Mouse (Mus musculus): ENCODE measurements around the gene Chil5. TPM values are rescaled to one million over a fixed set of nuclear protein-coding genes. Genes with fewer than 3 reads are reported as not detected.
"Not testable (repeated sequence)": the region's sequence is repeated elsewhere in the genome, so short reads cannot be mapped to it uniquely, and the experiment has no call there.

Chil5 gene
- 0.17 TPM in 1 of 2 replicates, not detected in the other for polyA plus RNA-seq (2015; fragmentation: Nextera tagmentation; extraction: Ambion mirVana)

DNA sequence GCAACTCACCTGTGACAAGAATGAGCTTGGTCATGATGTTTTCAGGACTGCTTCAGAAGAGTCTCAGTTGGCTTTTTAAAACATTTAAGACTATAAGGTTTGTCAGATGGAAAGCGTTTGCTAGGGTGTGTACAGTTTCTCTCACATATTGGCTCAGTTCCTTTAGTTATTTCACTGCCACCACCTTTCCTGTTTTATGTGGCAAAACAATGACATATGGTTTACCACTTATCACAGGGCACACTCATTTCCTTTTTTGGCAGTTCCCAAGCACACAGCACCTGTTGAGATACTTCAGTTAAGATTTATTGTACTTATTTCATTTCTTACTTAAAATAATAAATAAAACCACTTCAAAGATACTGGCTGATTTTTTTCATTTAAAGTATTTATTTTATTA is at the start of gene Chil5:
Chil5 (minus strand) TSS at position 34 of the 400 bp plus-strand sequence.
- H3K36me3 ChIP-seq (ENCODE audit: control insufficient read depth, insufficient read depth, low read length), result no peaks in the 10 kb centered on the region
- H3K27ac ChIP-seq (replicated peaks), result no peak within 1 kb of the TSS
- TF ChIP-seq EP300 (optimal IDR thresholded peaks at IDR 0.05) (no peak), CTCF (IDR thresholded peaks at IDR 0.05; ENCODE audit: low read depth) (no peak)
- H3K4me1 ChIP-seq (replicated peaks; ENCODE audit: control insufficient read depth, insufficient read depth), result no peaks in the 10 kb centered on the region
- no peak within 1 kb of the TSS for H3K4me2 ChIP-seq (replicated peaks; ENCODE audit: low read depth)
- no peak for ATAC-seq (ENCODE audit: low FRiP score, low TSS enrichment)
- no peaks in the 10 kb centered on the region for H3K9me3 ChIP-seq (ENCODE audit: control insufficient read depth, low read length)
- H3K27me3 ChIP-seq (ENCODE audit: control insufficient read depth, insufficient read depth, low read length), result no peaks in the 10 kb centered on the region
- 77% methylated on average over 1 of the region's 1 CpGs for WGBS
- DNase-seq (ENCODE audit: low spot score), result no peak
- no peak within 1 kb of the TSS for H3K4me3 ChIP-seq (ENCODE audit: low read depth, low read length)
- H3K9ac ChIP-seq (ENCODE audit: low read length), result no peak within 1 kb of the TSS

DNA sequence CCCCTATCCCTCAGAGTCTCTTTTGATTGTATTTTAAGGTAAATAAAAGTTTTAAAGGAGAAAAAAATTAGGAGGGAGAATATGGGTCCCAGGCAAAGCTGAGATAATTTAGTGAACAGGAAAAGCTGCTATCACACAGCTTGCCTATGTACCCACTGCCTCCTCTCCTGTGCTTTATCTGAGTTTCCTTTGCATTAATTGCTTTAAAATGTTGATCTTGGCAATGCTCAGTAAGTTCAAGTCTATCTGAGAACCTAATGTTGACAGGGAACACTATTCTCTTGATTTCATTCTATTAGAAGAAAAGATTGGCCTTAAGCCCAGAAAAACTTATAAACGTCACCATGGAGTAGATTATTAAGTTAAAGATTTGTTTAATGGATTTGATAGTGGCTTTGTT is 42.2 kb upstream of the Chil5 start:
- DNase-seq (ENCODE audit: low spot score) (no peak), ATAC-seq (ENCODE audit: low FRiP score, low TSS enrichment) (peak; percentile 76; the same call in 1 of the 2 replicates)
- WGBS, result 18% methylated on average over 1 of the region's 1 CpGs

DNA sequence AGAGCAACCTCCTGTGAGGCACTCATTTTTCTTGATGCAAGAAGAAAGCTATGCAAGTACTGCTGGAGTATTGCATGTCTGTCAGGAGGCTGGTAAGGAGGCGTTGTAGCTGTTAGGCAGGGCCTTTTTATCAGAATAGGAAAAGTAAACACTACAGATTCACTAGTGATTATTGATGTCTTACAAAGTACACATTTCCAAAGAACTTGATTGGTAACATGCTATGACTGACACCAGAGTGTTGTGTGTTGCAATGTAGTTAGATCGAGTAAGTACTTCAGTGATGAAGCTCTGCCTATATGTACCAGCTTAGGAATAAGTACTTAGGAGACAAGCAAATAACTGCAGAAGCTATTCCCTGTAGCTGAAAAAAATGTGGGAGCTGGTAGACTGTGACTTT is 38.4 kb upstream of the Chil5 start:
- DNase-seq (ENCODE audit: low spot score) (no peak), ATAC-seq (ENCODE audit: low FRiP score, low TSS enrichment) (no peak)
- H3K27me3 ChIP-seq (ENCODE audit: control insufficient read depth, insufficient read depth, low read length), result no peaks in the 10 kb centered on the region
- TF ChIP-seq CTCF (IDR thresholded peaks at IDR 0.05; ENCODE audit: low read depth) (no peak), EP300 (optimal IDR thresholded peaks at IDR 0.05) (no peak)
- H3K9ac ChIP-seq (ENCODE audit: low read length), result no peak overlapping the region
- 65% methylated on average over 2 of the region's 2 CpGs for WGBS
- no peak overlapping the region for H3K4me3 ChIP-seq (ENCODE audit: low read depth, low read length)
- no peaks in the 10 kb centered on the region for H3K9me3 ChIP-seq (ENCODE audit: control insufficient read depth, low read length)
- no peak overlapping the region for H3K27ac ChIP-seq (replicated peaks)
- H3K4me2 ChIP-seq (replicated peaks; ENCODE audit: low read depth), result no peak overlapping the region
- no peaks in the 10 kb centered on the region for H3K4me1 ChIP-seq (replicated peaks; ENCODE audit: control insufficient read depth, insufficient read depth)
- no peaks in the 10 kb centered on the region for H3K36me3 ChIP-seq (ENCODE audit: control insufficient read depth, insufficient read depth, low read length)

More for the DNA sequence above, 42.2 kb upstream of the Chil5 start:
- no peaks in the 10 kb centered on the region for H3K27me3 ChIP-seq (ENCODE audit: control insufficient read depth, insufficient read depth, low read length)
- no peak for TF ChIP-seq CTCF (IDR thresholded peaks at IDR 0.05; ENCODE audit: low read depth)
- no peak for TF ChIP-seq EP300 (optimal IDR thresholded peaks at IDR 0.05)
- no peaks in the 10 kb centered on the region for H3K4me1 ChIP-seq (replicated peaks; ENCODE audit: control insufficient read depth, insufficient read depth)
- H3K9ac ChIP-seq (ENCODE audit: low read length), result no peak overlapping the region
- no peaks in the 10 kb centered on the region for H3K9me3 ChIP-seq (ENCODE audit: control insufficient read depth, low read length)
- H3K4me2 ChIP-seq (replicated peaks; ENCODE audit: low read depth), result no peak overlapping the region
- H3K27ac ChIP-seq (replicated peaks), result no peak overlapping the region
- H3K36me3 ChIP-seq (ENCODE audit: control insufficient read depth, insufficient read depth, low read length), result no peaks in the 10 kb centered on the region
- no peak overlapping the region for H3K4me3 ChIP-seq (ENCODE audit: low read depth, low read length)

DNA sequence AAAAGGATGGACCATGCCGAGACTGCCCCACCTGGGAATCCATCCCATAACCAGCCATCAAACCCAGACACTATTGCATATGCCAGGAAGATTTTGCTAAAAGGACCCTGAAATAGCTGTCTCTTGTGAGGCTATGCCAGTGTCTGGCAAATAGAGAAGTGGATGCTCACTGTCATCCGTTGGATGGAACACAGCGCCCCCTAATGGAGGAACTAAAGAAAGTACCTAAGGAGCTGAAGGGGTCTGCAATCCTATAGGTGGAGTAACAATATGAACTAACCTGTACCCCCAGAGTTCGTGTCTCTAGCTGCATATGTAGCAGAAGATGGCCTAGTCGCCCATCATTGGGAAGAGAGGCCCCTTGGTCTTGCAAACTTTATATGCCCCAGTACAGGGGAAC is 35.1 kb upstream of the Chil5 start:
- not testable (repeated sequence) for H3K4me2 ChIP-seq (replicated peaks; ENCODE audit: low read depth)

DNA sequence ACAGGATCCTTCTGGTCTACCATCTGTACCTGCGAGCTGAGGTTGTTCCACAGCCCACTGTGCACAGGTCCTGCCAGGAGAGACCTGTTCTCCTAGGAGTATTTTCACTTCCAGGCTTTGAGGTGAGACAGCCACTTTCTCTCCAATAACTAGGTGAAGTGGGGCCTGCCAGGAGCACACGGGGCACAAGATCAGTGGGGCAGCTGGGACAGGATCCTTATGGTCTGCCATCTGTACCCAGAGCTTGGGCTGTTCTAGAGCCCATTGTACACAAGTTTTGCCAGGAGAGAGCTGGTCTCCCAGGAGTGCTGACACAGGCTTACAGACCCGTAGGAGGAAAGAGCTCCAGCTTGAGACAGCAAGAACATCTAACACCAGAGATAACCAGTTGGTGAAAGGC is 25.4 kb upstream of the Chil5 start:
- DNase-seq (ENCODE audit: low spot score) (no peak), ATAC-seq (ENCODE audit: low FRiP score, low TSS enrichment) (no peak)
- Histone ChIP-seq H3K9me3 (ENCODE audit: control insufficient read depth, low read length) (no peaks in the 10 kb centered on the region), H3K4me2 (replicated peaks; ENCODE audit: low read depth) (no peak overlapping the region), H3K36me3 (ENCODE audit: control insufficient read depth, insufficient read depth, low read length) (no peaks in the 10 kb centered on the region), H3K4me3 (ENCODE audit: low read depth, low read length) (no peak overlapping the region), H3K4me1 (replicated peaks; ENCODE audit: control insufficient read depth, insufficient read depth) (no peaks in the 10 kb centered on the region), H3K27me3 (ENCODE audit: control insufficient read depth, insufficient read depth, low read length) (no peaks in the 10 kb centered on the region), H3K27ac (replicated peaks) (no peak overlapping the region), H3K9ac (ENCODE audit: low read length) (no peak overlapping the region)
- whole genome bisulfite sequencing, result 84% methylated on average over 3 of the region's 3 CpGs
- TF ChIP-seq CTCF (IDR thresholded peaks at IDR 0.05; ENCODE audit: low read depth) (no peak), EP300 (optimal IDR thresholded peaks at IDR 0.05) (no peak)

More for the DNA sequence above, 35.1 kb upstream of the Chil5 start:
- not testable (repeated sequence) for H3K27me3 ChIP-seq (ENCODE audit: control insufficient read depth, insufficient read depth, low read length); H3K36me3 ChIP-seq (ENCODE audit: control insufficient read depth, insufficient read depth, low read length); H3K4me1 ChIP-seq (replicated peaks; ENCODE audit: control insufficient read depth, insufficient read depth); H3K9me3 ChIP-seq (ENCODE audit: control insufficient read depth, low read length); H3K9ac ChIP-seq (ENCODE audit: low read length); H3K4me3 ChIP-seq (ENCODE audit: low read depth, low read length); DNase-seq (ENCODE audit: low spot score); ATAC-seq (ENCODE audit: low FRiP score, low TSS enrichment); H3K27ac ChIP-seq (replicated peaks)
- 36% methylated on average over 5 of the region's 5 CpGs for WGBS
- TF ChIP-seq CTCF (IDR thresholded peaks at IDR 0.05; ENCODE audit: low read depth), result peak; percentile 17; the same call in 1 of the 2 replicates

DNA sequence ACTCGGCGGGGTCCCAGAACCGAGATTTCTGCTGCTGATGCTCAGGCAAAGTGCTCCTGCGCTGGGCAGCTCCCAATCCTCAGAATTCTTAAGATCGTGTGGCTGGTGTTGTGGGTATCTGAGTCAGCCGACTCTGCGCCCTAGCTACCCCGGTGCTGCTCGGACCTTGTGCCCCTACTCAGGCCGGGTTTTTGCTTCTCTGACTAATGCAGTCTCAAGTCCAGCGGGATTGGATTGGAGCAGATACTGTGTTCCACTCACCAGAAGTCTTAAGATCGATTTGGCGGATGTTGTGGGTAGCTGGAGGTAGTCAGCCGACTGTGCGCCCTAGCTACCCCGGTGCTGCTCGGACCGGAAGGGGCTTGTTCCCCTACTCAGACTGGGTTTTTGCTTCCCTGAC is 19.3 kb upstream of the Chil5 start:
- H3K4me3 ChIP-seq (ENCODE audit: low read depth, low read length), result no peak overlapping the region
- no peak for TF ChIP-seq CTCF (IDR thresholded peaks at IDR 0.05; ENCODE audit: low read depth)
- no peak for TF ChIP-seq EP300 (optimal IDR thresholded peaks at IDR 0.05)
- DNase-seq (ENCODE audit: low spot score) (no peak), ATAC-seq (ENCODE audit: low FRiP score, low TSS enrichment) (no peak)
- 65% methylated on average over 18 of the region's 18 CpGs for WGBS
- no peaks in the 10 kb centered on the region for H3K27me3 ChIP-seq (ENCODE audit: control insufficient read depth, insufficient read depth, low read length)
- H3K27ac ChIP-seq (replicated peaks), result no peak overlapping the region
- H3K9ac ChIP-seq (ENCODE audit: low read length), result no peak overlapping the region
- no peak overlapping the region for H3K4me2 ChIP-seq (replicated peaks; ENCODE audit: low read depth)
- no peaks in the 10 kb centered on the region for H3K4me1 ChIP-seq (replicated peaks; ENCODE audit: control insufficient read depth, insufficient read depth)
- no peaks in the 10 kb centered on the region for H3K36me3 ChIP-seq (ENCODE audit: control insufficient read depth, insufficient read depth, low read length)
- H3K9me3 ChIP-seq (ENCODE audit: control insufficient read depth, low read length), result no peaks in the 10 kb centered on the region
